ENCODE assay signal across 20 mouse cellular contexts in the genomic region with DNA sequence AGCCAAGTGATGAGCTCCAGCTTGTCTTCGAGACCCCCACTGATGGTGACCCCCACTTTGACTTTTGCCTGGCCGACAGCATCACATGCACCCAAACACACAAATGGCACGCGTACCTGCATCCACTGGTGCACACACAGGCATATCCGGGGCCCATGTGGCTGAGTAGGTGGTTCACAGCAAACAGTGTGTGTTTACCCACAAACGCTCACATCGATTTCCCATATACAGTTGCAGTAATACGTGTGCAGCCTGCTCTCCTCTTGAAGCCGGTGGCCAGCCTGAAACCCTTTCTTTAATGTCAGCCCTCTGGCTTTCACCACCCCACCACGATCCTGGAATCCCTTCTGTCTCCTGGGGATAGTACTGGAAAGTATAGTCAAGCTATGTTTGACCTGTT.
"Had no signal": no experiment of that assay in that cellular context is flagged by ENCODE, and none has a peak within 500 bp of the region (broad histone marks: within the 10 kb centered on the region; RNA-seq: fewer than 3 reads in every experiment).

No protein-coding gene starts in this region.

- H3K4me2 ChIP-seq: lung, embryonic 15.5 days; midbrain, embryonic 11.5 days; midbrain, embryonic 13.5 days; midbrain, embryonic 15.5 days; neural tube, embryonic 13.5 days; neural tube, embryonic 15.5 days had no signal

- H3K9me3 ChIP-seq: lung, embryonic 15.5 days; megakaryocyte, embryonic 14.5 days; midbrain, embryonic 13.5 days; midbrain, embryonic 15.5 days; neural tube, embryonic 13.5 days; neural tube, embryonic 15.5 days had no signal

- H3K4me3 ChIP-seq: lung, embryonic 15.5 days; megakaryocyte, embryonic 14.5 days; midbrain, embryonic 13.5 days; midbrain, embryonic 15.5 days; neural tube, embryonic 13.5 days; neural tube, embryonic 15.5 days had no signal

- H3K27ac ChIP-seq: lung, embryonic 15.5 days; macrophage; midbrain, embryonic 13.5 days; midbrain, embryonic 15.5 days; neural tube, embryonic 13.5 days; neural tube, embryonic 15.5 days had no signal

- DNase-seq: lung, adult 2 months; lung, postnatal 14 days; lung, postnatal 36 days; retina, postnatal 1 day; right cerebral cortex, adult 18-20 months; right cerebral cortex, postnatal 25 days; right cerebral cortex, postnatal 4 days; spleen, adult 18-20 months; thymus, adult 18-20 months; thymus, postnatal 14 days; thymus, postnatal 36 days had no signal

- H3K9ac ChIP-seq: lung, embryonic 15.5 days; midbrain, embryonic 13.5 days; midbrain, embryonic 15.5 days; neural tube, embryonic 13.5 days; neural tube, embryonic 15.5 days had no signal

- ATAC-seq: lung, postnatal 0 days; midbrain, embryonic 13.5 days; midbrain, embryonic 15.5 days had no signal

- H3K4me1 ChIP-seq: lung, embryonic 15.5 days; megakaryocyte, embryonic 14.5 days had no signal

- H3K36me3 ChIP-seq: lung, embryonic 15.5 days; midbrain, embryonic 13.5 days; midbrain, embryonic 15.5 days; neural tube, embryonic 13.5 days; neural tube, embryonic 15.5 days had no signal
